Comparison of ENCODE assay signal across 8 mouse cellular contexts in the genomic region with DNA sequence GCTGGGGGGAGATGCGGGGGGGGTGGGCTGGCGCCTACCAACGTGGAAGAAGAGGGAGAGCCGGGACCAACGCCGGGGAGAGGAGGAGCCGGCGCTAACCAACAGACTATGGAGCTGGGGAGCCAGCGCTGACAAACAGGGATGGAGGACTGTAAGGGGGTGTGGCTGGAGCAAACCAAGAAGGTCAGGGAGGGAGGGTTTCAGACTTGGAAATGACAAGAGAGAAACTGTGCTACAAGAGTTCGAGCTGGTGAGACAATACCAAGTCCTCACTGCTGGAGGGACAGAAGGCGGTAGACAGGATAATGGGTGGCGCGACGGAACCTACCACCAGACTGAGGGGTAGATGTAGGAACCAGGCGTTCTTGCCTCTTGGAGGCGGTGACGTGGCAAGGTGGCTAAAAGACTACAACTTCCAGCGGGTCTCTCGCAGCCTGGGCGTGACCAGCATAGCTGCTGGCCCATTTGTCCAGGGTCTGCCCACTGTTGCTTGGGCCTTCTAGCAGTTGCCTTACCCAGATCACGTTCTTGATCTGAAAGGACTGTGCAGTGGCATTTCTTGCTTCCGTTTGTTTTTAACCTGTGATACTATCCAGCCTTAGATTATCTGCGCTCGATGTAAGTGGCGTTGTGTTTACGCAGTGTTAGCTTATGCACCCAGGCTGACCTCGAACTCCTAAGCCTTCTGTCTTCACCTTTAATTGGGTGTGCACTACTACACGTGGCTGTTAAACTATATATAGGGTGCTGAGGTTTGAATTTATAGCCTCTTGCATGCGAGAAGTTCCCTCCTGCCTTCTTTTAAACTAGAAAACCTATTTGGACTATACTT. TPM values are rescaled to one million over a fixed set of nuclear protein-coding genes. Genes with fewer than 3 reads are reported as not detected.
A peak's percentile ranks its signal among the peaks of the same experiment; 100 is the strongest.
DNase-seq lines count a peak whose midpoint lies in the region; ATAC-seq lines count a peak whose summit lies in the region.

A gene (minus strand): TSS at position 92 of the 832 bp plus-strand sequence.

- peak within 1 kb of the TSS; percentile 99 for H3K9ac ChIP-seq in kidney, embryonic 15.5 days

- H3K4me1 ChIP-seq in heart, embryonic 10.5 days: peaks cover 60% of the 10 kb centered on the region
- H3K4me1 ChIP-seq in kidney, embryonic 15.5 days: peaks cover 56% of the 10 kb centered on the region

- WGBS in heart, embryonic 10.5 days: 7% methylated on average over 29 of the region's 29 CpGs
- 4% methylated on average over 28 of the region's 29 CpGs for WGBS in kidney, embryonic 15.5 days

- H3K9me3 ChIP-seq in heart, embryonic 10.5 days: no peaks in the 10 kb centered on the region
- H3K9me3 ChIP-seq in kidney, embryonic 15.5 days (replicated peaks): no peaks in the 10 kb centered on the region

- H3K4me2 ChIP-seq in kidney, embryonic 15.5 days: peak within 1 kb of the TSS; percentile 76

- peak within 1 kb of the TSS; percentile 97 for H3K27ac ChIP-seq in heart, embryonic 10.5 days
- H3K27ac ChIP-seq in kidney, embryonic 15.5 days: peak within 1 kb of the TSS; percentile 100

- peak; percentile 74 to 75 for DNase-seq in B cell, adult 2 months
- peak; percentile 100 for DNase-seq in brain, adult 2 months (ENCODE audit: low read depth, low spot score)
- DNase-seq in heart, embryonic 10.5 days (ENCODE audit: low spot score): peak; percentile 98
- peak; percentile 88 for DNase-seq in liver
- DNase-seq in spleen, postnatal 4 days (ENCODE audit: low spot score in 2 of 2): peak; percentile 77 to 84

- peaks cover 21% of the 10 kb centered on the region for H3K36me3 ChIP-seq in heart, embryonic 10.5 days
- peaks cover 17% of the 10 kb centered on the region for H3K36me3 ChIP-seq in kidney, embryonic 15.5 days

- peak; percentile 79 for ATAC-seq in erythroblast, adult 5-6 weeks (replicated peaks; ENCODE audit: low FRiP score, poor library complexity, severe bottlenecking)
- ATAC-seq in kidney, embryonic 15.5 days (replicated peaks; ENCODE audit: low FRiP score): peak; percentile 93
- peak; percentile 81 for ATAC-seq in monocyte, adult 5-6 weeks (replicated peaks; ENCODE audit: insufficient number of reproducible peaks, low FRiP score, low TSS enrichment, poor library complexity, severe bottlenecking)

- H3K4me3 ChIP-seq in heart, embryonic 10.5 days: peak within 1 kb of the TSS; percentile 89
- peak within 1 kb of the TSS; percentile 95 for H3K4me3 ChIP-seq in kidney, embryonic 15.5 days (replicated peaks)

- H3K27me3 ChIP-seq in heart, embryonic 10.5 days (ENCODE audit: insufficient read depth, poor library complexity, severe bottlenecking): no peaks in the 10 kb centered on the region
- no peaks in the 10 kb centered on the region for H3K27me3 ChIP-seq in kidney, embryonic 15.5 days

RNA-seq across cellular contexts. Expression of the gene that starts here (rescaled TPM):
- 6.9 and 8.1 TPM in 2 replicates for total RNA-seq in erythroblast, adult 5-6 weeks (2015; ENCODE audit: low replicate concordance)
- total RNA-seq in erythroblast, adult 5-6 weeks (2017; ENCODE audit: low replicate concordance): 8.8 and 12.1 TPM in 2 replicates
- polyA plus RNA-seq in heart, embryonic 10.5 days (2016; fragmentation: Nextera tagmentation; extraction: Ambion mirVana): 258 and 316 TPM in 2 replicates
- 411 and 437 TPM in 2 replicates for polyA plus RNA-seq in kidney, embryonic 15.5 days (2015; fragmentation: Nextera tagmentation; extraction: Ambion mirVana)
- 7.2 to 11.9 TPM (median 7.4 TPM) in 3 replicates for total RNA-seq in monocyte, adult 5-6 weeks (2017)

Comparison
In these comparisons a context has a peak if more than half of its experiments do, and no peak if none do; other contexts are left out.
1. Peak in every context shown above with its lines: DNase-seq, ATAC-seq, H3K4me3 ChIP-seq and H3K27ac ChIP-seq.